Mouse (Mus musculus) telencephalon, adult 2 months (tissue): ENCODE data around the gene Scly.

Experiments used
- DNase-seq: peaks from one replicate; pipeline ENCODE4 v3.0.0-alpha.2; 2011; ENCODE audit warnings: low read depth, low spot score

Scly gene

GRCm38 (mm10) chr1:91299707-91300426 lies 1.7 kb downstream of the Scly start:
- DNase-seq: no peak

- no peak for DNase-seq
These were observed 3.2 kb downstream of the Scly start for GRCm38 (mm10) chr1:91301206-91301920.

GRCm38 (mm10) chr1:91302021-91302420 lies 3.9 kb downstream of the Scly start:
- DNase-seq: no peak

- DNase-seq: no peak
These were observed 6.5 kb downstream of the Scly start for GRCm38 (mm10) chr1:91304621-91305020.

- no peak for DNase-seq
These were observed 11.4 kb downstream of the Scly start for GRCm38 (mm10) chr1:91309366-91310085.

GRCm38 (mm10) chr1:91312273-91312672 lies 14.1 kb downstream of the Scly start:
- no peak for DNase-seq

GRCm38 (mm10) chr1:91313251-91313650 lies 15.1 kb downstream of the Scly start:
- DNase-seq: no peak

GRCm38 (mm10) chr1:91317656-91318055 lies 19.5 kb downstream of the Scly start:
- DNase-seq: no peak

GRCm38 (mm10) chr1:91321760-91322438 lies 23.8 kb downstream of the Scly start, which contains the start of gene Espnl:
Espnl (plus strand) TSS chr1:91322075.
- no peak for DNase-seq

- no peak for DNase-seq
These were observed 26.5 kb downstream of the Scly start for GRCm38 (mm10) chr1:91324646-91325045.

GRCm38 (mm10) chr1:91325488-91326042 lies 27.4 kb downstream of the Scly start:
- no peak for DNase-seq

- DNase-seq: peak; percentile 78
These were observed 34.0 kb downstream of the Scly start for GRCm38 (mm10) chr1:91332102-91332501.

GRCm38 (mm10) chr1:91333582-91333981 lies 35.4 kb downstream of the Scly start:
- no peak for DNase-seq

GRCm38 (mm10) chr1:91337355-91337754 lies 39.2 kb downstream of the Scly start:
- no peak for DNase-seq

- no peak for DNase-seq
These were observed 45.9 kb downstream of the Scly start for GRCm38 (mm10) chr1:91344001-91344400.

- no peak for DNase-seq
These were observed 47.0 kb downstream of the Scly start for GRCm38 (mm10) chr1:91344921-91345685.

GRCm38 (mm10) chr1:91346892-91347291 lies 48.8 kb downstream of the Scly start:
- DNase-seq: peak; percentile 15

GRCm38 (mm10) chr1:91350841-91351240 lies 52.7 kb downstream of the Scly start, which contains the start of gene Klhl30:
Klhl30 (plus strand) TSS chr1:91351016.
- no peak for DNase-seq

- DNase-seq: no peak
These were observed 53.1 kb downstream of the Scly start for GRCm38 (mm10) chr1:91351249-91351648.

GRCm38 (mm10) chr1:91352277-91352676 lies 54.1 kb downstream of the Scly start:
- peak; percentile 49 for DNase-seq

- no peak for DNase-seq
These were observed 58.0 kb downstream of the Scly start for GRCm38 (mm10) chr1:91356105-91356504.
